Mouse (Mus musculus): ENCODE results near the gene Exoc5.

- TF ChIP-seq CTCF (conservative IDR thresholded peaks at IDR 0.05; ENCODE audit: low read length) (no peak), POU5F1 (IDR thresholded peaks at IDR 0.05; ENCODE audit: borderline replicate concordance, low read length) (no peak)
Observed at GRCm38 (mm10) chr14:49065529-49066273, 752 bp downstream of the Exoc5 start, which contains the start of gene Ap5m1.

Data from E14TG2a.4 (cell line).